Mouse (Mus musculus) heart, adult 2 months (tissue): Measurements from ENCODE around the gene Rc3h1.

Source experiments
- CTCF ChIP-seq: fragments of 200-600 bp; IDR thresholded peaks from 2 replicates; pipeline ENCODE4 v1.8.1; 2022; ENCODE audit warnings: antibody characterized with exemption, mild to moderate bottlenecking, moderate library complexity
- EP300 ChIP-seq: fragments of 200-500 bp; IDR thresholded peaks from 2 replicates; pipeline ENCODE4 v1.6.1; 2011; ENCODE audit warnings: low read depth, low read length, control low read depth; ENCODE audit not compliant: insufficient read depth
- POLR2A ChIP-seq: fragments of 200-500 bp; IDR thresholded peaks from 2 replicates; pipeline ENCODE4 v1.6.1; 2011; ENCODE audit warnings: mild to moderate bottlenecking, low read depth, low read length, control low read depth; ENCODE audit not compliant: insufficient read depth

GRCm38 (mm10) chr1:161016378-161016777 lies 110.2 kb downstream of the Rc3h1 start:
- no peak for TF ChIP-seq CTCF
- no peak for TF ChIP-seq POLR2A
- no peak for TF ChIP-seq EP300
